Mouse (Mus musculus) left cerebral cortex, adult 11 months (tissue): ENCODE results near the gene Zdhhc7.

Experiments
- DNase-seq: peaks from one replicate; pipeline ENCODE4 v3.0.0; 2022; ENCODE audit warnings: low spot score

The Zdhhc7 gene

GRCm38 (mm10) chr8:120067936-120068668 is 33.2 kb downstream of the Zdhhc7 start:
- DNase-seq, result no peak

DNA sequence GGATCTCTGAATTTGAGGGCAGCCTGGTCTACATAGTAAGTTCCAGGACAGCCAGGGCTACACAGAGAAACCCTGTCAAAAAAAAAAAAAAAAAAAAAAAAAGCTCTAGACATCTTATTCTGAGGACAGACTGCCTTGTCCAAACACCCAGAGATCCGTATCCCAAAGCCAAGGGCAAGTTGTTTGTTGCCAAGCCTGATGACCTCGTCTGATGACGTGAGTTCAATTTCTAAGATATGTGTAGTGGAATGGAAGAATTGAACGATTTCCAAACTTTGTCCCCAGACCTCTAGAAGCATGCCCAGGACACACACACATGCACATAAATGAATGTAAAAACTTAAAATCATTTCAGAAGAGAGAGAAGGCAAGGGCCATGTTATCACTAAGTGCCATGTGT is 35.1 kb downstream of the Zdhhc7 start:
- no peak for DNase-seq

DNA sequence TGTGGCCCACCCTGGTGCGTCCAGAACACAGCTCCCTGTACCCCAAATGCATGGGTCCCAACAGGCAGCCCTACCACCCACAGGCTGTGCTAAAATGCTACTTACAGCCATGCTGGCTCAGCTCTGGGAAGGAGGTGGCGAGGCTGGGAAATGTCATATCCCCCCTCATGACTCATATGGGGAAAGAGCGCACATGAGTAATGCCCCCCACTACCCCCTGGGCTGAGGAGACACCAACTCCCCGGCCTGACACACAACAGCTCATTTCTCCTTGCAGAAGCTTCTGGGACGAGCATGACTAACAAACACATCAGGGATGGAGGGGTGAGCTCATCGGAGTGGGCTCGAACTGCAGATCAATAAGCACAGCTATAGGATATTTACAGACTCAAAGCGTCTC is 35.7 kb downstream of the Zdhhc7 start:
- no peak for DNase-seq

DNA sequence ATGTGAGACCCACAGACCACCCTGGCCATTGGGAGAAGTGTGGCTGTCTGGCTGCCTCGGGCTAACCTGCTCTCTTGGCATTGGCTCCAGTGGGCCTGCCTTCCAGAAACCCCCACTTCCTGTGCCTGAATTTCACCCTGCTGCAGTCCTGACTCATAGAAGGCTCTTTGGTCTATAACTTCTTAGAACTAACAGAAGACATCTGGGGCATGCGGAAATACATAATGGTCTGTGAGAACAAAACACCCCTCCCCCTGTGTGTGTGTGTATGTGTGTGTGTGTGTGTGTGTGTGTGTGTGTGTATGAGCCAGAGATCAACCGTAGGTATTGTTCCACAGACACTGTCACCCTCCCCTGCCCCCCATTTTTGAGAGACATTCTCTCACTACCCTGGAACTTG is 38.0 kb downstream of the Zdhhc7 start:
- no peak for DNase-seq

- no peak for DNase-seq
Measured at GRCm38 (mm10) chr8:120062742-120063141, 38.5 kb downstream of the Zdhhc7 start.

GRCm38 (mm10) chr8:120057078-120057477 is 44.2 kb downstream of the Zdhhc7 start:
- no peak for DNase-seq

- no peak for DNase-seq
Measured at GRCm38 (mm10) chr8:120054833-120055232, 46.4 kb downstream of the Zdhhc7 start.

DNA sequence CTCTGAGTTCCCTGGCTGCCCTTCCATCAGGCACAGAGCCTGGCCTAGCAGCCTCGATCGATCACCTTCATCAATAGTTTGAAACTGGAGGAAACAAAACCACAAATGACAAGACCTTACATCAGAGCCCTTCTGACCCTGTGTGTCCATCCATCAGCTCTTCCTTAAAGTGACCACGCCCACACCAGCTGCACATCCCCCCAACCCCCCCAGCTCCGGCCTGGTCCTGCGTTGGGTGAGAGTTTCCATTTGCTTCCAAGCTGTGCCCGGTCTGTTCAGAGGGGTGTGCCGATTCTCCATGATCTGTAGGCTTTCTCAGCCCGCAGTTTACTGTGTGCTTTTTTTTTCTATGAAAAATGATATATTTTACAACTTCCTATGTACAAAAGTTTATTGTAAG is 49.0 kb downstream of the Zdhhc7 start:
- no peak for DNase-seq

DNA sequence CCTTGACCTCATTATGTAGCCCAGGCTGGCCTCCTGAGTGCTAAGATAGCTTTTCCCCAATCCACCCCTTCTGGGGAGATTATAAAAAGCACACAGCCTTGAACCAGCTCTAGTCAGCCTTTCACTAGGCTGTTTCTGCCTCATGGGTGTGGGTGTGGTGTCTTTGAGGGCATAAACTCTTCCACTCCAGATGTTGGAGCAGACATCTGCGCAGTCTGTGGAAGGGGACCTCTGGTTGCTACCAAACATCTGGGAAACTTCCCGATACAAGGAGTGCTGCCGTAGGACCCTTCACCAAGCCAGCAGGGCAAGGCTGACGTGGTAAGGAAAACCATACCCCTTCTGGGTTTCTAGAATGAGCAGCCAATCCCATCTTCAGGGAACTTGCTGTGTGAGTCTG is 49.4 kb downstream of the Zdhhc7 start:
- no peak for DNase-seq

- no peak for DNase-seq
Measured at GRCm38 (mm10) chr8:120051006-120051405, 50.3 kb downstream of the Zdhhc7 start.

DNA sequence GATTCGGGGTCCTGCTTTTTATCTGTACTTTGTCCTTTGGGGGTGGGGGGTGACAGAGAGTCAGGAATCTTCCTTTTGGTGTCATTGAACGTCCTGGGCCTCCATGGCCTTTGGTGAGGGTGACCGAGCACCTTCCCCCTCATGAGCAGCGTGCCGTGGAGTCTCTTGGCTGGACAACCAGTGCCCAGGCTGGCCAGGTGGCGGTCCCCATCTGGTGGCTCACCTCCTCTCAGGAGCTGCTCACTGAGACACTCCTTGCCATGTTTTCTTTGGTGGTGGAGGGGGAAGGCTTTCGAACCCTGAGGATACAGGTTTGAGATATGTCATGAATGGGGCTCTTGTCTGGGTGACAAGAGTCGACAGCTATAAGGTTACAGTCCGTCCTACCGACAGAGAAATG is 50.9 kb downstream of the Zdhhc7 start:
- DNase-seq, result no peak

DNA sequence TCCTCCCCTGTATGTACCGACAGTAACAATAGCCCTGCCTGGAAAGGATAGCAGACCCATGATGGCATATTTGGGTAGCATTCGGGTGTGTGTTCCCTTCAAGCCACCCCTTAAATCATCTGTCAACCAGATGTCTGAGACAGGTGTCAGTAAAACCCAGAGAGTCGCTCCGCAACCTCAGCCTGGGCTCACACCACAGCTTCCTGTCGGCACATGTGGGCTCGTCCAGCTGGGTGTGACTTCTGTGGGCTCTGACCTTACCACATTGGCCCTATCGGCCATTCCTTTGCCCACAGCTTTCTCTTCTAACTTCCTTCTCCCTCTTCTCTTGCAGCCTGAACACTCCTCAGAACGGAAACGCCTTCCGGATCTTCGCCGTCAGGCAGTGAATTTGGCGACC is 51.3 kb downstream of the Zdhhc7 start:
- DNase-seq, result no peak

- DNase-seq, result peak; percentile 80
Measured at GRCm38 (mm10) chr8:120046258-120047020, 54.8 kb downstream of the Zdhhc7 start.

GRCm38 (mm10) chr8:120045471-120045870 is 55.8 kb downstream of the Zdhhc7 start:
- DNase-seq, result no peak

GRCm38 (mm10) chr8:120044907-120045306 is 56.4 kb downstream of the Zdhhc7 start:
- no peak for DNase-seq

DNA sequence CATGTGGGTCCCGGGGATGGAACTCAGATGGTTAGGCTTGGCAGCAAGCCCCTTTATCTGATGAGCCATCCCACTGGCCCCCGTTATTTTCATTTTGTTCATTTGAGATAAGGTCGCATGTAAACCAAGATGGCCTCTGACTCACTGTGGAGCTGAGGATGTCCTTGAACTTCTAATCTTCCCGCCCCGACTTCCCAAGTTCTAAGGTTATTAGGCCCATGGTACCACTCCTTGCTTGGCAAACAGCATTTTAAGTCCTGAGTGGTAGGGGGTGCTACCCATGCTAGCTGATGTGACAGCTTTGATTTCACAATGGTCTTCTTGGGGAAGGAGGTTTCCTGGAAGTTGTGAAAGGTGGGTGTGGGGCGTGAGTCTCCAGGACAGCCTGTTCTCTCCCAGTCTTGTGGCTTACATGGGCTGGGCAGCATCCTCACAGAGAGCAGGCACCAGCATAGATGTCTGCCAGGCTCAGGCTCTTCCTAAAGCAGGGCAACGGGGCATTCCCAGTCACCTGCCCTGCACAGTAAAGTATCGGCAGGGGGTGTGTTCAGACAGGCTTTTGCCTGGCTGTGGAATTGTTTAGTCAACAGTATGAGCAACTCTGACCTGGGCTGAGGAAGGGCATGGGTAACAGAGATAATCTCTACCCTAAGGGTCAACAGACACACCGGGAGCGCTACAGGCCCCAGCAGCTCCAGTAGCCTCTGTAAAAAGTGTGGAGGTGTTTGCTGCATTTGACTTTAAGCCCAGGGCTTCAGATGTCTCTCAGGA is 58.6 kb downstream of the Zdhhc7 start:
- no peak for DNase-seq

- DNase-seq, result no peak
Measured at GRCm38 (mm10) chr8:120040861-120041260, 60.4 kb downstream of the Zdhhc7 start.

DNA sequence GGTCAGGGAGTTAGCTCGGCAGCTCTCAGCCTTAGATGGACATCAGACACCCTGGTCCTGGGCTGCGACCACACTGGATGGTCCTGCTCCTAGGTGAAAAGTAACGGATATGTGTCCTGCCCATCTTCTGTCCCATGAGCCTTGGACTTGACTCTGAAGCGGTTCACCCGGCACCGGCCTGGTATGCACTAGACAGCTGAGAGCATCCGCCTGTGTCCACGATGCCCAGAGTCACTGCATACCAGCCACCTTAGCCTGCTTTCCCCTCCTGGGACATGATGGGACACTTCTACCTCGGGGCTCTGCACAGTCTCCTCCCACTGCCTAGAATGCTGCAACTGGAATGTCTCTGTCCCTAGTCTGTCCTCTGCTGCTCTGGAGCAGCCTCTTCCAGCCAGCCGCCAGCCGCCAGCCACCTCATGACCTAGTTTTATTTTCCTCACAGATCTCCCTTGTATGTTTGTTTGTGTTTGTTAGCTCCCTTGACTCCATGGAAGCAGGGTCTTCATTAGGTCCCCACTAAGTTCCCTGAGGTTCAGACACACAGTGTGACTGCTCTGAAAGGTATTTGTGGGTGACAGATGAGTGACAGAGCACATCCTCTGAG is 61.9 kb downstream of the Zdhhc7 start:
- DNase-seq, result no peak

- no peak for DNase-seq
Measured at GRCm38 (mm10) chr8:120038741-120039140, 62.5 kb downstream of the Zdhhc7 start.

DNA sequence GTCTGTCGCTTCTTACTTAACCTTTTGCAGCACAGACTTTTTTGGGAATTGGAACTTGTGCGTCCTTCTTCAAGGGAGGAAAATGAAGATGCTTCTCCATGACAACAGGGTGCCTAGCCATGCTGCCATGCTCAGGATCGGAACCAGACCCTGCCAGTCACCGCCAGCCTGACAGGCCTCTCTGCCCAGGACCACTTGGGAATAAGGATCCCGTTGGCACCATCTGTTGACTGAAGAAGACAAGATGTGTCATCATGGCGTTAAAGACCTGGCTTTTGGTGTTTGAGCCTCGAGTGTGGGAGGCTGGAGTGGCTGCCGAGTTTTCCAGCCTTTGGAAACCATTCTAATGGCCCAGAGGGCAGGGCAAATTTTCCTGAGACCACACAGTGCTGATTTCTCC is 63.7 kb downstream of the Zdhhc7 start:
- no peak for DNase-seq

DNA sequence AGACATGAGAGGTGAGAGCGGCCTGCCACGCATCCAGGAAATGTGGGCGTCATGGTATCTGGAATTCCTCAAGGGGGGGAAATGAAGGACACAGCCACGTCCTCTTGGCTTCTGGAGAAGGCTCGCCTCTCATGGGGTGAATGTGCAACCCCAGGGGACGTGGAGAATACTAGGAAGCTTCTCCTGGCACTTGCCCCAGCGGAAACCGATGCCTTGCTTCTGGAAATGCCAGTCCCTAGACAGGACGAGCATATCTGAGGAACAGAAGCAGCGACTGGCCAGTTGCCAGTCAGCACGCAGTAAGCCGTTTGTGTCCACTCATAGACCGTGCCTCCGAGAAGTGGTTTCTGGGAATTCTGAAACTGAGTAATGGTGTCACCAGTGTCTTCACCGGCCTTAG is 64.1 kb downstream of the Zdhhc7 start:
- no peak for DNase-seq

DNA sequence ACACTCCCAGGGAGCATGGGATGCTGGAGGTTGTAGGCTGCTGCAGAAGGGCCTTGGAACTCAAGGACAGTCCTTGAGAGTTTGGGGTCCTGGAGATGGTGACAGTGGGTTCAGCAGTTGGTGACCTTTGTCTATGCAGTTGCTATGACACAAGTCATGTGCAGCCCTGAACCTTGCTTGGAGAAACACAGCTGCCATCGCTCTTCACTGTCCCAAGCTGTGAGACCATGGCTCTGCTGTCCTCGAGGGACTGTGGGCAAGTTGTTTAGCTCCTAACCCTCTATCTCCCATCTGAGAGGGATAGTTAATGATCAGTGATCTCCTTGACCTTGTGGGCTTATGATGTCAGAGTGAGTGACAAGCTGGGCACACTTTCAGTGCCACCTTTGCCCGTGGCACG is 64.7 kb downstream of the Zdhhc7 start:
- no peak for DNase-seq
